Mouse (Mus musculus) left cerebral cortex, postnatal 14 days (tissue): ENCODE measurements at regions not wholly inside any gene's neighbourhood (a gene's known extent, or its start where the extent isn't known, plus 50 kb on each side); places are given as distances from the start of the nearest gene placed in this dataset.

Source experiments
- DNase-seq, 2 experiments: peaks; one replicate each; pipeline ENCODE4 v3.0.0; 2021 to 2022; ENCODE audit warnings: low spot score in 2 of 2, mixed read lengths in 1 of 2
- intact Hi-C: fragments of 180-260 bp; cut with DNase I; formaldehyde crosslinking; loops from one replicate; pipeline ENCODE4 v1.15.1; 2025

GRCm38 (mm10) chr17:67569865-67570264 lies 62.7 kb downstream of the Lrrc30 start:
- no peak for DNase-seq
- intact Hi-C loops = no loop called here

- no peak for DNase-seq
- intact Hi-C loops = no loop called here
Measured at GRCm38 (mm10) chr17:67566216-67566615, 66.3 kb downstream of the Lrrc30 start.

GRCm38 (mm10) chr17:67565746-67566145 lies 66.8 kb downstream of the Lrrc30 start:
- intact Hi-C loops = no loop called here
- no peak for DNase-seq

GRCm38 (mm10) chr17:67564845-67565244 lies 67.7 kb downstream of the Lrrc30 start:
- DNase-seq = no peak

GRCm38 (mm10) chr17:67563036-67563435 lies 69.5 kb downstream of the Lrrc30 start:
- intact Hi-C loops = no loop called here
- DNase-seq = no peak

More at GRCm38 (mm10) chr17:67564845-67565244, 67.7 kb downstream of the Lrrc30 start:
- intact Hi-C loops = no loop called here

- DNase-seq = no peak
- intact Hi-C loops = no loop called here
Measured at GRCm38 (mm10) chr17:67561802-67562201, 70.7 kb downstream of the Lrrc30 start.

GRCm38 (mm10) chr17:67557351-67557870 lies 75.1 kb downstream of the Lrrc30 start:
- DNase-seq = no peak
- intact Hi-C loops = no loop called here

GRCm38 (mm10) chr17:67552581-67553139 lies 79.9 kb downstream of the Lrrc30 start:
- no peak for DNase-seq
- intact Hi-C loops = no loop called here

- DNase-seq = no peak
- intact Hi-C loops = no loop called here
Measured at GRCm38 (mm10) chr17:67548966-67549700, 83.4 kb downstream of the Lrrc30 start.

- intact Hi-C loops = no loop called here
Measured at GRCm38 (mm10) chr17:67544410-67544809, 88.1 kb downstream of the Lrrc30 start.

GRCm38 (mm10) chr17:67532331-67532730 lies 100.2 kb downstream of the Lrrc30 start:
- intact Hi-C loops = no loop called here
- DNase-seq = no peak

More at GRCm38 (mm10) chr17:67544410-67544809, 88.1 kb downstream of the Lrrc30 start:
- DNase-seq = no peak

GRCm38 (mm10) chr17:67520848-67521411 lies 111.6 kb downstream of the Lrrc30 start:
- intact Hi-C loops = no loop called here
- DNase-seq = peak in 1 of 2 experiments; percentile 15

- intact Hi-C loops = no loop called here
- DNase-seq = no peak
Measured at GRCm38 (mm10) chr17:67515601-67516147, 116.8 kb downstream of the Lrrc30 start.

- DNase-seq = no peak
- intact Hi-C loops = no loop called here
Measured at GRCm38 (mm10) chr17:67514387-67515241, 117.9 kb downstream of the Lrrc30 start.

GRCm38 (mm10) chr17:67512699-67513450 lies 119.6 kb downstream of the Lrrc30 start:
- intact Hi-C loops = no loop called here
- no peak for DNase-seq

- intact Hi-C loops = no loop called here
- no peak for DNase-seq
Measured at GRCm38 (mm10) chr17:67512008-67512407, 120.5 kb downstream of the Lrrc30 start.

- no peak for DNase-seq
- intact Hi-C loops = no loop called here
Measured at GRCm38 (mm10) chr17:67509921-67510320, 122.6 kb downstream of the Lrrc30 start.

GRCm38 (mm10) chr17:67509091-67509618 lies 123.4 kb downstream of the Lrrc30 start:
- DNase-seq = no peak

GRCm38 (mm10) chr17:67508353-67508752 lies 124.2 kb downstream of the Lrrc30 start:
- no peak for DNase-seq
- intact Hi-C loops = no loop called here

More at GRCm38 (mm10) chr17:67509091-67509618, 123.4 kb downstream of the Lrrc30 start:
- intact Hi-C loops = no loop called here
